Mouse (Mus musculus): ENCODE results near the gene Mrgbp. TPM values are rescaled to one million over a fixed set of nuclear protein-coding genes. Genes with fewer than 3 reads are reported as not detected.

Mrgbp gene
- 1 to 10 TPM; 4.4 to 4.5 TPM for total RNA-seq (2021)
- long read RNA-seq, experiment 1, partial matches to known transcripts: 0 of 2 reads
- long read RNA-seq, experiment 1, other reads (novel, unspliced or antisense): 1 of 2 reads
- long read RNA-seq, experiment 2, partial matches to known transcripts: 0 of 5 reads
- long read RNA-seq, experiment 2, other reads (novel, unspliced or antisense): 4 of 5 reads

DNA sequence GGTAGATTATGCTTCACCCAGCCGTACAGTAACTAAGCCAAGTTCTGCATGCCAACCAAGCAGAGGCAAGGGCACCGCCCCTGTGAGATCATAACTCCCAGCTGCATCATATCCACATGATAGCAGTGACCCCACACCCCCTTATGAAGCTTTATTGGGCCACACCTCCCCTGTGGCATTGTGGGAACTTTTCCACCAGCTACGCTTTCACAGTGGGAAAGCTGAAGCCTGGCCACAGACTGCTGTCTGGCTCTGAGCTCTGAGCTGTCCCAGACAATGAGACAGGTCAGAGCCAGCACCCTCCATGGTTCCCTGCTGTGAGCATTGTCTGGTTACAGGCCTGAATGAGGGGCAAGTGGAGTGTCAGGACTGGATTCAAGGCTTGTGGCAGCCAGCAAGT lies at the start of gene Mrgbp:
Gene Mrgbp (plus strand): TSS at position 303 of the 400 bp plus-strand sequence.
- DNase-seq (ENCODE audit: low spot score): no peak

DNA sequence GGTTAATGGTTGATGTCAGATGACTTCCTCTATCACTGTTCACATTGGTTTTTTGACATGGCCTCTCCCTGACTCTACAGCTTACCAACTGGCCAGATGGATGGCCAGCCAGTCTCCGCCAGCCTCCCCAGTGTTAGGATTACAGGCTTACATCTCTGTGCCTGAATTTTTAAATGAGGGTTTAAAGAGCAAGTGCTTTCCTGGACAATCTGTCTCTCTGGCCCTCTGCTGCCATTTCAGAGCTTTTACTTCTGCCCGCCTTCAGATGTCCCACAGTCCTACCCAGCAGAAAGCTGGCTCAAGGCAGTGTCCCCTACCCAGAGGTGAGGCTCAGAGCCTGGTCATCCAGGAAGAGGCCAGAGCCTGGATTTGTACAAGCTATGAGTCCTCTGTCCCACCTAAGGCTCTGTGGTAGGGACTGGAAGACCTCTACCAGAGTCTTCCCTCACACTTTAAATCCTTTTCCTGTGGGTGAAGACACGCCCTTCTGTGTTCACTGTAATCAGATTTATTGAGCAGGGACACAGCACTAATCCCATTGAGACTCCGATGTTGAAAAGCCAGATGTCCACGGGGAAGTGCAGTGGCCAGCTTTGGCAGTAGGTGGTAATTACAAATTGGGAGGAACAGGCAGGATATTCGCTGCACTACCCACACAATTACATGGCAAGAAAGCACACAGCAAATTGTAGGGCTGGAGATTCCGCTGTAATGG lies 49.3 kb upstream of the Mrgbp start:
- DNase-seq (ENCODE audit: low spot score): no peak

DNA sequence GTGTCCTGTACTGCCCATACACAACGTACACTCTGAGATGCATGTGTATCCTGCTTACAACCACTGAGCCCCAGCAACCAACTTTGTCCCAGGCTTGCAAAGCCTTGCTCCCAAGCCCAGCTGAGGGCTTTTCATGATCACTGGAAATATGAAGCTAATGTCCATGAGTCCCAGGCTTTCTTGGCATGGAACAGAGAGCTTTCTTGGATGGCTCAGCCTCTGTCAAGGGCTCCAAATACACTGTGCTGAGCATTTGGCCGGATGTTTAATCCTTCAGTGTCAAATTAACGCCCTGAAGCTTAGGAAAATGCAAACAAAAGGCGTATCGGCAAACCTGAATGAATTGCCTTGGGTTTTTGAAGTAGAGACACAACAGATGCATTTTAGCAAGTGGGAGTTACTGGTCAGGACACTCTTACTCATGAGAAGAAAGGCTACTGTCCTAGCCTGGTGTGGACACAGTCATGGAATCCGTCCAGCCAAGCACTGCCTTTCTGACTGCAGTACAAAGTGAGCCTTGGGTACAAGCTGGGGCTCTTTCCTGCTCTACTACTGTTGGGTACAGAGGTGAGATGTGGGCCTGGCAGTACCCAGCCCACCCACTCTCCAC lies 48.6 kb upstream of the Mrgbp start:
- peak; percentile 5 for DNase-seq (ENCODE audit: low spot score)

DNA sequence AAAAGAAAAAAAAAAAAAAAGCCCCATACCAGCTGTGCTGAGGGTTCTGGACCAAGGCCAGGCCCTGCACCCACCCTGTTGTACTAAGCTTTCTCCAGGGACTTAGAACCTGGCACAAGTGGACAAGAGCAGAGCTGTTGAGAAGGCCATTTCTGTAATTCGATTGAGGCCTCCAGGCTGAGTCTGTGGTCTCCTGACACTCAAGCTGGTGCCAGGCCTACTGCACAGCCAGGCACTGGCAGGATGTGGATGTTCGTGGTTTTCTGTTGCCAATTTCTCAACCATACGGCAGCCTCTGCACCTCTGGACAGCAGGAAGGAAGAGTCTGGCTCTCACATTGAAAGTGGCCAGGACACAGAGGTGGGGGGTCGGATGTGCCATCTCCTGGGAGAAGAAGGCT lies 47.9 kb upstream of the Mrgbp start:
- DNase-seq (ENCODE audit: low spot score): no peak

DNA sequence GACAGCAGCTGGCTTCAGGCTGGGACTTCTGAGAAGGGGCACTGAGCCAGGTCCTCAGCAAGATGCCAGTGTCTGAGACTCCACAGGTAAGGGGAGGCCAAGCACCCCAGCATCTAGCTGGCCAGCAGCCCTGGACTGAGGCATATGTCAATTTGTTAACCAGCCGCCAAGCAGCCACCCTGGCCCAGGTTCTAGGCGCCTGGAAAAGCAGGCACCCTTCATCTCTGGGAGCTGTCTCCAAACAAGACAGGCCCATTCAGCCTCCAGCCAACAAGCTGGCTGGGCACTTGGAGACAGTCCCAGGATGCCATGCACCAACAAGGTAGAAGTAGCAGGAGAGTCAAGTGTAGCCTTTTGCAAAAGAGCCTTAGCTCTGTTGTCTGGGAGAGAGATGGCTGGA lies 37.4 kb upstream of the Mrgbp start:
- no peak for DNase-seq (ENCODE audit: low spot score)

DNA sequence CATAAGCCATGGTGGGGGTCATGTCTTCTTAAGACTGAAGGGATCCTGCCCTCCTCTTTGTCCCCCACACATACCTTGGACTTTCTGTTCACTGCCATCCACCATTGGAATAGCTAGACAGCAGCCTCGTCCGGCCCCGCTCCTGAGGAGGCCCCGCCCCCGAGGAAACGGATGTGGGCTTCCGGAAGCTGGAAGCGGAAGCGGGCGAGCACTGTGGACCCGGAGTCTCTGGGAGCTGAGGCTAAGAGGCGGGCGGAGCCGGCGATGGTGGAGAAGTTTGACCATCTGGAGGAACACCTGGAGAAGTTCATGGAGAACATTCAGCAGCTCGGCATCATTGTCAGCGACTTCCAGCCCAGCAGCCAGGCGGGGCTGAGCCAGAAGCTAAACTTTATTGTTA lies 36.1 kb upstream of the Mrgbp start:
- DNase-seq (ENCODE audit: low spot score): no peak

DNA sequence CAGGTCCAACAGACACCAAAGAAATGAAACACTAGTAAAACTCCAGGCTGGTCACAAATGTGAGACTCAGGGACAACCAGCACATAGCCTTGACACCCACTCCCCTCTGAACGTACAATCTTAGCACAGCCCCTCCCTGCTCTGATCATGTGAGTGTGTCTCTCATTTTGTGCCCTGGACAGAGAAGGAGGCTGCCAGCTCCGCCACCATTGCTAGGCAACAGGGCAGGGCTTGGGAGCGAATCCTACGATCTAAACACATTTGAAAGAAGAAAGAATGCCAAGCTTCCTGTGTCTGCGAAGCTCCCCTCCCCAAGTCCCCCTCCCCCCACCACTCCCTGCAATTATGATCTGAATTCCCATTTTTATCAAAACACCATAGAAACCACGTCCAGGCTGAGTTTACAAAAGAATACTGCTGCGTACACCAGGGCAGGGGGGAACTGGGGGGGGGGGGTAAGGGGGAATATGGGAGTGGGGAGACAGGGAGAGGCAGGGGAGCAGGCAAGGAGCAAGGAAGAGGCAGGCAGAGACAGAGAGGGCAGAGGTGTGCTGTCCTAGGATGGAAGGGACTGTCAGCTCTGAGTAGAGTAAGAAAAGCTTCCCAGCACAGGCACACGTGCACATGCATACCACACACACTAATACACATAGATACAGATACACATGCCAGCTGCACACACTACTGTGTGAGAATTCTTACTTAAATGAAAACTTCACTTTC lies 33.6 kb upstream of the Mrgbp start:
- DNase-seq (ENCODE audit: low spot score): no peak

DNA sequence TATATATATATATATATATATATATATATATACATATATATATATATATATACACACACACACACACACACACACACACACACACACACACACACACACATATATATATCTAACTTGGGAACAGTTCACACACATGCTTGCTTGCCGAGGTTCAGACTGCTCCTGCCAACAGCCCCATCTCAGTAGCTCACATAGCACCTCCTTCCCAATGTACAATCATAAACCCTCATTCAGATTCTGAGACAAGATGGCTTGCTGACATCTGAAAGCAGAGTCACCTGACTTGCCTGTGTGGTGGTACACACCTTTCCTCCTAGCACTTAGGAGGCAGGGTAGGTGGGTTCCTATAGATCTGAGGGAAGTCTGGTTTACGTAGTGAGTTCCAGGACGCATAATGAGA lies 28.8 kb upstream of the Mrgbp start:
- no peak for DNase-seq (ENCODE audit: low spot score)

DNA sequence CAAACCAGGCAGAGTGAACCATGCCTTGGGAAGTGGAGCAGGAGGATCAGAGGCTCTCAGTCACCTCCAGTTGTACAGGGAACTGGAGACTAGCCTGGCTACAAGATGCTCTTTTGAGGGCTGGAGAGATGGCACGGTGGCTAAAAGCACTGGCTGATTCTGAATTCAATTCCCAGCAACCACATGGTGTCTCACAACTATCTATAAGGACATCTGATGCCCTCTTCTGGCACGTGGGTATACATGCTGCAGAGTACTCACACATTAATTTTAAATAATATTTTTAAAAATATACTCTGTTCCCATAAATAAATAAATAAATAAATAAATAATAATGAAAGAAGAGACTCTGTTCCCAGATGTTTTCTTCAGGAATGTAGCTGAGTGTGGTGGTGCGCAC lies 25.9 kb upstream of the Mrgbp start:
- DNase-seq (ENCODE audit: low spot score): no peak

DNA sequence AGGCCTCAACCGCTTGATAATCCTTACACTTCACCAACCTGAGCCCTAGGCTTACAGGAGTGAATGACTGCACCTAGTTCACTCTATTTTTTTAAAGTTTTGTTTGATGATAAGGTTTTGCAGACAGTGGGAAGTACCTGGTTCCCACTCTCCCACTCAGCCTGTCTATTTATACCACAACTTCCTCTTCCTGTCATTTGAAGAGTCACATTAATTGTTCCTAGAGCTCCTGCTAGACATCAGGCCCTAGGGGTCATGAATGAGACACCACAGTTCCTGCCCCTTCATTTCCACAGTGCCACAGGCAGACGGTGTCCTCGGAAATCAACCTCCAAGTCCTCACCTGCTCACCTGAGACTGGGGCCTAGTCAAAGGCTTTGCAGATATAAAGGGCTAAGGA lies 24.6 kb upstream of the Mrgbp start:
- no peak for DNase-seq (ENCODE audit: low spot score)

DNA sequence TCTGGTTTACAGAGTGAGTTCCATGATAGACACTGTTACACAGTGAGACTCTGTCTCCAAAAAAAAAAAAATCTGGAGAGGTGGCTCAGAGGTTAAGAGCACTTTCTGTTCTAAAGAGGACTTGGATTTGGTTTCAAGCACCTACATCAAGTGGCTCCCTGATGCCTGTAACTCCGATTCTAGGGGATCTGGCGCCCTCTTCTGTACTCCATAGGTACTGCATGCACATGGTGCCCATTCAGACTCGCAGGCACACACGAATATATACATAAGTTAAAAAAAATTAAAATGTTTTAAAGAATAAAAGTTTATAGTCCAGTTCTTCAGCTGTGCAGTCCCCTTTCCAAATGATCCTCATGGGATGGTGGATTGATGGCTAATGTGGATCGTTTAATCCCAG lies 20.9 kb upstream of the Mrgbp start:
- DNase-seq (ENCODE audit: low spot score): no peak

DNA sequence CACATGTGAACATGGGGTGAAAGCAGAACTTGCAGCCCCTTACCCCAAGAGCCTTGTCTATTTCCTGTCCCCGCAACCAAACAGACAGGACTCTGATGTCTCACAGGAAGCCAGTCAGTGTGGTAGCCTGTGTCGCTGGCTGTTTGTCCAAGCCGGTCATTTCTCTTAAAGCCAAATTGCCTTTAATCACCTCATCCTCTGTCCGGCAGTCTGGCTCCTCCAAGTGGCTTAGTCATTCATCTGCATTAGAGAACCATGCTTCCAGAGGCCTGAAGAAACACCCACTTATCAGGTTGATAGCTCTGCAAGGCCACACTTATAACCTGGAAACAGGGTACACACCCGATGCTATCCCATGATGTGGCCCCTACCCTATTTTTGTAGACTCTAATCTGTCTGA lies 19.0 kb upstream of the Mrgbp start:
- no peak for DNase-seq (ENCODE audit: low spot score)

DNA sequence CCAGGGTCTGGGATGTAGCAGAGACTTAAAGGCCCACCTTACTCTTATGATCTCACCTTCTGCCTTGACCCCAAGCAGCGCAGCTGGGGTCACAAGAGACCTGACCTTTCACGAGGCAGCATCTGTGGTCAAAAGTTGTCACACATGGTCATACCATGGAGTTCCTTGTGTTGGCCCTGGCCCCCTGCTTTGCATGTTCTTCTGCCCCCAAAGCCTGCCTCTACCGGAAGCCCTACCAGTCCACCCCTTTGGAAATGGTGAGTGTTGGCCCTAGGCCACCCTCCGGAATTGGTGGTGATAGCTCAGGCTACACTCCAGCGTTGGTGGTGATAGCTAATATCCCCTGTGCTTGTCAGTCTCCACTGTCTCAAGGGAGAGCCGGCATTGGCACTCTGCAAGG lies 17.8 kb upstream of the Mrgbp start:
- no peak for DNase-seq (ENCODE audit: low spot score)

DNA sequence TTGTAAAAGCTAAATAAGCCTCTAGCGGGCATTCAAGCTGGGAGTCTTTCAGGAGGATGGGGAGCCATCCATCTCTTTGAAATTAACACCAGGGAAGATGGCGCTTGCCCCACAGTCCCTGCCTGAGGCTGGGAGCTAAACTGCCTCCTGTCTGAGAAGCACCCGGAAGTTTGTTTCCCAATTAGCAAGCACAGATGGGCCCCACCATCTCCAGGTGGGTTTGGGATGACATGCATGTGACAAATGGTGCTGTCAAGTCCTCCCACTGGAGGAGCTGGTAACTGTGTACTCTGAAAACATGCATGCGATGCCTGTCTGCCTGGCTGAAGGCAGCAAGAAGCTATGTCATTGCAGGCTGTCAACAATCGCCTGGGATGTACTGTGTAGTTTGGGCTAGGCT lies 17.3 kb upstream of the Mrgbp start:
- no peak for DNase-seq (ENCODE audit: low spot score)

DNA sequence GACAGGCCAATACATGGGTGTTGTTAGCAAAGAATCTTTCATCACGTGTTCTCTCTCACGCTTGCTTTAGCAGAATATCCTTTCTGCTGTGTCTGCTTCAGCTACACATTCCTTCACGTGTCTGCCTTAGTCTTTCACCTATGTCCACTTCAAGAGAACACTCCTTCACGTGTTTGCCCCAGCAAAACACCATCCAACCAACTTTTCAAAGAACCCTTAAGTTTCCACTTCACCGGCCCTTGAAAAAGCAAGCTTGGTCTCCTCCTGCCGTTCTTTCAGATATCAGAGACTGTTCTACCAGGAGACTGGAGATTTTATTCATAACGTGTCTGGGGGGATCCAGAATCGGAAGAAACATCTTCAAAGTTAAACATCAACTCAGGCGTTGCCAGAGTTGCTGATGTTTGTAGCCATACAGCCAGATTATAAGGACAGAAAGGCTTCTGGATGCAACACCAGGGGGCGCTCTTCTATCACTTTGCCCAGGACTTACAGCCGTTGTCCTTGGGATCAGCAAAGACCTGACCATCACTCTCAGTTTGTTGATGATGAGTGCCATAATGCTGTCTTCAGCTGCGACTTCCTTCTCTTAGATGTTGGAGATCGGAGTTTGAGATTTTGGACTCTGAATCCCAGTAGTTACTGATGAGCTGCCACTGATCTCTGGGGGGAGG lies 14.7 kb upstream of the Mrgbp start:
- DNase-seq (ENCODE audit: low spot score): peak; percentile 60

DNA sequence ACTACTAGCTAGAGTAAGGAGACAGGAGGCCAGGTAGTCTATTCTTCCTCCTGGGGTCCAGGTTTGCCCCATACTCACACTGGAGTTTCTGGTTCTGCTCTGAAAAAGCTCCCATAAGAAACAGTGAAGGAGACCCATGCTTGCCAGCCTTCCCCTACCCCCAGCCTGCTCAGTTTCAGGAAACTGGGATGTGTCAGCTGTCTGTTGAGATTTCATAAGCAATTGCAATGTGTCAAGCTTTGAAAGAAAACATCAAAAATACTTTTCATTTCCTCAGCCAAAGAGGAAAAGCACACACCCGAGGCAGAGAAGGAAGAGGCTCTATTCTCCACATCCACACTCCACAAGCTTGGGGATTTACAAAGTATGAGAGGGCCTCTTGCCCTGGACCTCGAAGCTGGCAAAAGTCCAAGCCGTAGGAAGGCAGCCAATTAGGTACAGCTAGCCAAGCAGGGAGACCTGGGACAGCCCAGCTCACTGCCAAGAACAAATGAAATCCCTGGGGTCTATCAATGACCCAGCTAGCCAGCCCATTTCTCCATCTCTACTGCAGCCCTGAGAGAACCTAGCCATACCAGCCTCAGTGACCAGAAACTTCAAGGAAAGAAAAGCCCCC lies 12.0 kb upstream of the Mrgbp start:
- DNase-seq (ENCODE audit: low spot score): peak; percentile 77

DNA sequence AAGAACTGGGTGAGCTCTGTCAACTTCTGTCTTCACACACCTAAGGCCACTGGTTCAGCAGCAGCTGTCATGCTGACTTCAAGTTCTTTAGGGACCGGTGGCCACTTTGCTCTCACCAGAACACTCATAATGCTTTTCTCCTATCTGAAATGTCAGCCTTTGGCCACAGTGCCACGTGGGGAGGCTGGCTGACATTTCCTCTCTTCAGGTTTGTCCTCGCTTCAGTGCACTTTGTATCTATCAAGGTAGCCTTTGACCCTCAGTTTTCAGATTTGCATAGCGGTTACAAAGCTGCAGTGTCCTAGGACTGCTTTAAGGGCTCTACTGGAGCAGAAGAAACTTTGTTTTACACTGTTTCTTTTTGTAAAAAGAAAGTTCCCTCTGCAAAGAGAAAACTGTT lies 4.6 kb upstream of the Mrgbp start:
- no peak for DNase-seq (ENCODE audit: low spot score)

DNA sequence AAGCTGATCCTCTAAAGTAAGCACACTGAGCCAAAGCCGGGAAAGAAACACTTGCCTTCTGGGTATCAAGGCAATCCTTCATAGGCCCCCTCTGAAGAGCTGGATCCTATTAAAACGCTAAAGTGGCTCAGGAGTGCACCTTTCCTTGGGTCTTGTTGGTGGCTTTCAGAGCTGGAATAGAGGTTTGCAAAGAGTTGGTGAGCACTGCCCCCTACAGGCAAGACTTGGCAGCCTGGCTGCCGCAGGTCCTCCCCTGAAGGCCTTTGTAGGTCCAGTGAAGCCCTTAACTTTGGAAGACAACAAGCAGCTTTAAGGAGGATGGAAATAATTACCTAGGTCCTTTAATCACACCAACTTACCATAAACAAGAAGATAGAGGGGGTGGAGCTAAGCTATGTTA lies 2.4 kb upstream of the Mrgbp start:
- DNase-seq (ENCODE audit: low spot score): peak; percentile 62

DNA sequence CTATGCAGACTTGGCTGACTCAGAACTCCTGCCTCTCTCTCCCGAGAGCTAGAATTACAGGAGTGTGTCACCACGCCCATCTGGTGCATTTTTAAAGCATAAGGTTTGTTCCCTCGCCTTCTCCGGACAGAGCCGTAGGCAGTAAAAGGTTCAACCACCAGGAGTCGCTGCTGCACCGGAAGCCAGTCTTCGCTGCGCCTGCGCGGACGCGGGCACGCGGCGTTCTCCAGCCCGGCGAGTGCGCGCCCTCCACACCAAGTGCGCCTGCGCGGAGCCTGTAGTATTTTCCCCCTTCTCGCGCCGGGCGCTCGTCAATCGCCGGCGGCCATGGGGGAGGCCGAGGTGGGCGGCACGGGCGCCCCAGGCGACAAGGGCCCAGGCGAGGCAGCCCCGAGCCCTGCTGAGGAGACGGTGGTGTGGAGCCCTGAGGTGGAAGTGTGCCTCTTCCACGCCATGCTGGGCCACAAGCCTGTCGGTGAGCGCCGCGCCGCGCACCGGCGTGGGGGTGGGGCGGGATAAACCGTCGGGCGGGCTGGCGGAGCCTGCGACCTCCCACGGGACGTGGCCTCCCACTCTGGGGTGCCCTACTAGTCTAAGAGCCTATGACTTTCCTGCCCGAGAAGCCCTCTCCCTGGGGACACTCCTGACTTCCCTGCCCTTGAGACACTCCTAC lies 1.5 kb downstream of the Mrgbp start:
- peak; percentile 98 for DNase-seq (ENCODE audit: low spot score)

DNA sequence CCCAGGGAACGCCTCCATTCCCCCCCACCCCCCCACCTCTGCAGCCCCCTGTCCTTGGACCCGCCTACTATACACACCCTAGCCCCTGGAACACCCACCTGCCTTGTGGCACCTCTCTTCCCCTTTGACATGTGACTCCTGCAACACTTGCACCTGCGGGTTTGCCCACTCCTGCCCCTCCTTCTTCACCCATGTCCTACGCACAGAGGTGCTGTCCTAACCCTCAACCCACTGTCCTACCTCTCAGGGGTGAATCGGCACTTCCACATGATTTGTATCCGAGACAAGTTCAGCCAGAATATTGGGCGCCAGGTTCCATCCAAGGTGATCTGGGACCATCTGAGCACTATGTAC lies 2.0 kb downstream of the Mrgbp start:
- no peak for DNase-seq (ENCODE audit: low spot score)

DNA sequence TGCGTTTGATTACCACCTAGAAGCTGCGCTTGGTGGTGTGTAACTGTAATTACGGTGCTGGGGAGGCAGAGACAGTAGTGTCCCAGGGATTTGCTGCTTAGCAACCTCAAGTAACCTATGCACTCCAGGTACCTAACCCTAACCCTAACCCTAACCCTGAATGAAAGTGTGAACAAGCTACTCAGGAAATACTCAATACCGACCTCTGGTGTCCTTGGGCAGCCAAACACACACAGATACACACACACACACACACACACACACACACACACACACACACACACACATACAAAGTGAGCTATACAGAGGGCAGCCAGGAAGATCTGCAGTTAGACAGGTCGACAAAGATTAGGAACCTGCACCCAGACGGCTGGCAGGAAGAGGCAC lies 7.6 kb downstream of the Mrgbp start:
- no peak for DNase-seq (ENCODE audit: low spot score)
